Mouse (Mus musculus) hindbrain, embryonic 12.5 days (tissue): ENCODE measurements around the gene Kank3. TPM values are rescaled to one million over a fixed set of nuclear protein-coding genes. Genes with fewer than 3 reads are reported as not detected.
"Not testable (repeated sequence)": the region's sequence is repeated elsewhere in the genome, so short reads cannot be mapped to it uniquely, and the experiment has no call there.

Experiments used
- ATAC-seq: fragments of 200-750 bp; cut with Nextera tagmentation; 2 replicates; pipeline ENCODE4 v1.8.0; 2017; ENCODE audit warnings: moderate TSS enrichment; ENCODE audit not compliant: low FRiP score
- H3K27ac ChIP-seq: fragments of 300-500 bp; sonication (generic); 2 replicates; pipeline ENCODE4 v1.5.1; 2016; ENCODE audit warnings: mild to moderate bottlenecking
- H3K27me3 ChIP-seq: fragments of 300-500 bp; sonication (generic); 2 replicates; pipeline ENCODE4 v1.6.1; 2016; ENCODE audit warnings: mild to moderate bottlenecking
- H3K36me3 ChIP-seq: fragments of 300-500 bp; sonication (generic); 2 replicates; pipeline ENCODE4 v1.6.1; 2016; ENCODE audit warnings: mild to moderate bottlenecking
- H3K4me1 ChIP-seq: fragments of 300-500 bp; sonication (generic); 2 replicates; pipeline ENCODE4 v1.6.1; 2016
- H3K4me2 ChIP-seq: fragments of 300-500 bp; sonication (generic); replicated peaks from 2 replicates; pipeline ENCODE4 v1.6.1; 2016; ENCODE audit warnings: mild to moderate bottlenecking
- H3K4me3 ChIP-seq: fragments of 300-500 bp; sonication (generic); 2 replicates; pipeline ENCODE4 v1.5.1; 2016; ENCODE audit warnings: mild to moderate bottlenecking
- H3K9ac ChIP-seq: fragments of 300-500 bp; sonication (generic); 2 replicates; pipeline ENCODE4 v1.6.1; 2016; ENCODE audit warnings: mild to moderate bottlenecking, moderate library complexity
- H3K9me3 ChIP-seq: fragments of 300-500 bp; sonication (generic); replicated peaks from 2 replicates; pipeline ENCODE4 v1.6.1; 2016; ENCODE audit warnings: mild to moderate bottlenecking
- WGBS: fragments of 180-500 bp; shearing (Covaris S2); methylation state at CpG from one replicate; pipeline ENCODE4 v1.1.7; 2016; 5-methylcytosine and 5-hydroxymethylcytosine counted together
- polyA plus RNA-seq: library from polyadenylated mRNA; unstranded; fragments of >200 nt; fragmentation: Nextera tagmentation; extraction: Ambion mirVana; gene quantifications from 2 replicates; pipeline ENCODE4 v1.2.1, GENCODE M21; 2016

Gene Kank3
- polyA plus RNA-seq, 1 experiment from 2014 or later, result 31.4 TPM

DNA sequence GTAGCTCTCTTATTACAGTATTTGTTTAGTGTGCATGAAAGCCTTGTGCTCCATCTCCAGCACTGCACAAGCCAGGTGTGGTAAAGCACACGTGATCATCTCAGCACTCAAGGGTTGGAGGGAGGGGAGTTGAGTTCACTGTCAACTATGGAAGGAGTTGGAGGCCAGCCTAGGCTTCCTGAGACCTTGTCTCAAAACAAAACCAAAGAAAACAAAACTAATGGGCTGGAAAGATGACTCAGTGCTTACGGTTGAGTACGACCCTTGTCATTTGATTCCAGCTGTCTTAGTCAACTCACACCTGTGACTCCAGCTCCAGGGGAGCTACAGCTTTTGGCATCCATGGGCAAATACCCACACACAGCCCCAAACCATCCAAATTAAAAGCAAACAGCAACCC, 2.2 kb downstream of the Kank3 start:
- H3K27ac ChIP-seq, result no peak overlapping the region
- H3K9me3 ChIP-seq, result no peaks in the 10 kb centered on the region
- H3K9ac ChIP-seq, result no peak overlapping the region
- no peaks in the 10 kb centered on the region for H3K36me3 ChIP-seq
- H3K27me3 ChIP-seq, result peaks cover 12% of the 10 kb centered on the region
- no peak overlapping the region for H3K4me3 ChIP-seq
- ATAC-seq, result no peak
- no peak overlapping the region for H3K4me2 ChIP-seq
- 63% methylated on average over 3 of the region's 3 CpGs for WGBS
- peaks cover 5% of the 10 kb centered on the region for H3K4me1 ChIP-seq

DNA sequence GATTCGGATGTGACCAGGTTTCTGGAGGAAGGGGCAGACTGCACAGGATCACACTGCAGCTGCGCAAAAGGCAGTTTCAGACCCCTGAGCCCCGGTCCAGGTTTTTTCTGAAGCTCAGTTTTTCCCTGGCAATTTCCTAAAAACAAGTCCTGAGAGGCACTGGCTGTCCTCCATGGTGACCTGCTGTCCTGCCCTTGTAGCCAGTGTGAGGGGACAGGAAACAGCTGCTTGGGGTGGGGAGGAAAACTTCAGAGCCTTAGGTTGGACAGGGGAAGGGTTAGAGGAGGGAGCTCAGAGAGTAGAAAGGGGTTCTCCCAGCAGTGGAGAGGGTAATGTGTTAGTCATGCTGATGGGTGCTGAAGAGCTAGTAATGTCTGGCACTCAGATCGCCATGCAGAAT, 2.7 kb downstream of the Kank3 start:
- no peak overlapping the region for H3K4me3 ChIP-seq
- H3K9me3 ChIP-seq, result no peaks in the 10 kb centered on the region
- H3K27ac ChIP-seq, result no peak overlapping the region
- peaks cover 8% of the 10 kb centered on the region for H3K4me1 ChIP-seq
- H3K4me2 ChIP-seq, result no peak overlapping the region
- H3K36me3 ChIP-seq, result no peaks in the 10 kb centered on the region
- WGBS, result 77% methylated on average over 4 of the region's 4 CpGs
- ATAC-seq, result no peak
- H3K9ac ChIP-seq, result no peak overlapping the region
- peaks cover 12% of the 10 kb centered on the region for H3K27me3 ChIP-seq

GRCm38 (mm10) chr17:33815399-33815798, 5.1 kb downstream of the Kank3 start:
- Histone ChIP-seq H3K4me2 (no peak overlapping the region), H3K36me3 (peaks cover 18% of the 10 kb centered on the region), H3K9me3 (no peaks in the 10 kb centered on the region), H3K4me1 (peaks cover 16% of the 10 kb centered on the region), H3K9ac (no peak overlapping the region), H3K27me3 (peaks cover 11% of the 10 kb centered on the region), H3K4me3 (no peak overlapping the region), H3K27ac (no peak overlapping the region)
- ATAC-seq, result no peak
- 95% methylated on average over 6 of the region's 6 CpGs for WGBS

GRCm38 (mm10) chr17:33816612-33817011, 6.3 kb downstream of the Kank3 start:
- no peak overlapping the region for H3K27ac ChIP-seq
- H3K9me3 ChIP-seq, result no peaks in the 10 kb centered on the region
- peaks cover 16% of the 10 kb centered on the region for H3K4me1 ChIP-seq
- 0 out of 2 replicates have a peak overlapping the region, but pooled peaks have one; percentile 56 for H3K4me3 ChIP-seq
- H3K9ac ChIP-seq, result no peak overlapping the region
- H3K4me2 ChIP-seq, result peak overlapping the region; percentile 87
- ATAC-seq, result no peak
- no peaks in the 10 kb centered on the region for H3K27me3 ChIP-seq
- peaks cover 30% of the 10 kb centered on the region for H3K36me3 ChIP-seq
- 79% methylated on average over 5 of the region's 5 CpGs for WGBS

- Histone ChIP-seq H3K27me3 (no peaks in the 10 kb centered on the region), H3K4me1 (peaks cover 21% of the 10 kb centered on the region), H3K4me3 (peak overlapping the region; percentile 56), H3K9ac (peak overlapping the region; percentile 80), H3K9me3 (no peaks in the 10 kb centered on the region), H3K36me3 (peaks cover 37% of the 10 kb centered on the region), H3K4me2 (peak overlapping the region; percentile 87), H3K27ac (peak overlapping the region; percentile 89)
- WGBS, result under 1% methylated on average over 86 of the region's 89 CpGs
- peak; percentile 97 for ATAC-seq
Measured at GRCm38 (mm10) chr17:33817184-33817968, 7.1 kb downstream of the Kank3 start.

DNA sequence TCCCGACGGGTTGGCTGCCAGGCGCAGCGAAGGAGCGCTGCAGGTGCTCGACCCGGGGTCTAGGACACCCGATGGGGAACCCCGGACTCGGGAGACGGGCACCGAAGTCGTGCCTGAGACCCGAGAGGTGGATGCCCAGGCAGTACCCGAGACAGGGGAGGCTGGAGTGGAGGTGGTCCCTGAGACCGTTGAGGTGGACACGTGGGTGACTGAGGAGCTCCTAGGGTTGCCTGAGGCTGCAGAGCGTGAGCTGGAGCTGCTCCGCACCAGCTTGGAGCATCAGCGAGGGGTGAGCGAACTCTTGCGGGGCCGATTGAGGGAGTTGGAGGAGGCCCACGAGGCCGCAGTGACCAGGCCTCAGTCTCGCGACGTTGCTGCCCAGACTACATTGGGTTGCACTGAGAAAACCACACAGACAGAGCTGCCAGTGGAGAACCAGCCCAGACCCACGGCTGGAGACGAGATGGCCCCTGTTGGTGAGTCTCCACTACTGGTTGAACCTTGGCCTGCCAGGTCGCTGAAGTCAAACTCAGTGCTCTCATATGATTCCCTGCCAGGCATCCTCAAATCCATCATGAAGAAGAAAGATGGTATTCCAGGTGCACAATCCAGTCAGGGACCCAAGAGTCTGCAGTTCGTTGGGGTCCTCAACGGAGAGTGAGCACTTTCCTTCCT, 7.8 kb downstream of the Kank3 start:
- ATAC-seq, result peak; percentile 77
- peak overlapping the region; percentile 89 for H3K27ac ChIP-seq
- no peaks in the 10 kb centered on the region for H3K27me3 ChIP-seq
- peak overlapping the region; percentile 87 for H3K4me2 ChIP-seq
- peak overlapping the region; percentile 80 for H3K9ac ChIP-seq
- H3K4me1 ChIP-seq, result peaks cover 29% of the 10 kb centered on the region
- 18% methylated on average over 33 of the region's 33 CpGs for WGBS
- no peaks in the 10 kb centered on the region for H3K9me3 ChIP-seq
- peak overlapping the region; percentile 56 for H3K4me3 ChIP-seq
- peaks cover 45% of the 10 kb centered on the region for H3K36me3 ChIP-seq

GRCm38 (mm10) chr17:33822436-33822959, 12.2 kb downstream of the Kank3 start:
- no peak for ATAC-seq
- Histone ChIP-seq H3K27ac (no peak overlapping the region), H3K4me1 (peaks cover 37% of the 10 kb centered on the region), H3K36me3 (peaks cover 46% of the 10 kb centered on the region), H3K4me2 (peak overlapping the region; percentile 89), H3K4me3 (no peak overlapping the region; the same call in 1 of the 2 replicates), H3K9me3 (no peaks in the 10 kb centered on the region), H3K27me3 (no peaks in the 10 kb centered on the region), H3K9ac (no peak overlapping the region)
- 85% methylated on average over 1 of the region's 1 CpGs for WGBS

GRCm38 (mm10) chr17:33823171-33823570, 12.9 kb downstream of the Kank3 start:
- not testable (repeated sequence) for H3K27ac ChIP-seq, H3K9me3 ChIP-seq, H3K27me3 ChIP-seq, ATAC-seq
- Histone ChIP-seq H3K36me3 (peaks cover 48% of the 10 kb centered on the region), H3K4me3 (peak overlapping the region; percentile 74), H3K4me1 (peaks cover 33% of the 10 kb centered on the region), H3K9ac (peak overlapping the region; percentile 84), H3K4me2 (peak overlapping the region; percentile 89)
- 88% methylated on average over 8 of the region's 8 CpGs for WGBS

GRCm38 (mm10) chr17:33824084-33824996, 14.0 kb downstream of the Kank3 start, which contains the start of the genes Rps28 and Ndufa7:
Gene Rps28 (minus strand): TSS chr17:33824562.
Gene Ndufa7 (plus strand): TSS chr17:33824572.
- WGBS, result 1% methylated on average over 51 of the region's 51 CpGs
- Histone ChIP-seq H3K4me1 (peaks cover 26% of the 10 kb centered on the region), H3K27me3 (no peaks in the 10 kb centered on the region), H3K4me3 (peak within 1 kb of the TSS; percentile 74), H3K9ac (peak within 1 kb of the TSS; percentile 89), H3K27ac (peak within 1 kb of the TSS; percentile 87), H3K4me2 (peak within 1 kb of the TSS; percentile 89), H3K36me3 (peaks cover 51% of the 10 kb centered on the region), H3K9me3 (no peaks in the 10 kb centered on the region)
- ATAC-seq, result peak; percentile 91

DNA sequence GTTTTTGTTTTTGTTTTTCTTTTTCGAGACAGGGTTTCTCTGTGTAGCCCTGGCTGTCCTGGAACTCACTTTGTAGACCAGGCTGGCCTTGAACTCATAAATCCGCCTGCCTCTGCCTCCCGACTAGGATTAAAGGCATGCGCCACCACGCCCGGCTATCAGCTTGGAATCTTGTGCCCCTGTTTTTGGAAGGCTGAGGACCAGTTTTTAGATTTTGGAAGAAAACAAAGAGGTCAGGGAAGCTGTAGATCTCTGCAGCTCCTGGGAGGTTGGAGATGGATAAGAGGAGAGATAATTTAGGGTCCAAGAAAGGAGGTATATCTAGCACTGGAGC, 14.6 kb downstream of the Kank3 start:
- H3K27me3 ChIP-seq, H3K9me3 ChIP-seq, ATAC-seq: not testable (repeated sequence)
- 7% methylated on average over 6 of the region's 6 CpGs for WGBS
- H3K27ac ChIP-seq, result peak overlapping the region; percentile 87
- H3K4me3 ChIP-seq, result peak overlapping the region; percentile 74
- peaks cover 26% of the 10 kb centered on the region for H3K4me1 ChIP-seq
- peak overlapping the region; percentile 75 for H3K4me2 ChIP-seq
- peaks cover 51% of the 10 kb centered on the region for H3K36me3 ChIP-seq
- H3K9ac ChIP-seq, result peak overlapping the region; percentile 89

GRCm38 (mm10) chr17:33825462-33825861, 15.1 kb downstream of the Kank3 start:
- Histone ChIP-seq H3K9me3 (no peaks in the 10 kb centered on the region), H3K4me1 (peaks cover 26% of the 10 kb centered on the region), H3K36me3 (peaks cover 50% of the 10 kb centered on the region), H3K4me2 (peak overlapping the region; percentile 75), H3K9ac (peak overlapping the region; percentile 89), H3K27me3 (no peaks in the 10 kb centered on the region), H3K27ac (no peak overlapping the region), H3K4me3 (peak overlapping the region; percentile 74)
- ATAC-seq, result no peak
- 90% methylated on average over 8 of the region's 8 CpGs for WGBS
